Mouse (Mus musculus): ENCODE results near the gene Prune2. TPM values are rescaled to one million over a fixed set of nuclear protein-coding genes. Genes with fewer than 3 reads are reported as not detected.
A peak's percentile ranks its signal among the peaks of the same experiment; 100 is the strongest.

Prune2 gene
- polyA plus RNA-seq, 1 experiment: 61.8 TPM

- Histone ChIP-seq H3K4me3 (no peak overlapping the region), H3K27me3 (ENCODE audit: control insufficient read depth, insufficient read depth, insufficient read length) (no peaks in the 10 kb centered on the region), H3K4me2 (ENCODE audit: low read depth) (no peak overlapping the region), H3ac (ENCODE audit: control insufficient read depth, insufficient read length) (no peak overlapping the region), H3K36me3 (ENCODE audit: control insufficient read depth, insufficient read depth) (peaks cover 71% of the 10 kb centered on the region), H3K79me2 (ENCODE audit: control insufficient read depth, insufficient read depth) (no peaks in the 10 kb centered on the region)
- no peak for TF ChIP-seq TCF3 (IDR thresholded peaks at IDR 0.05; ENCODE audit: insufficient read length, low read depth)
- no peak for TF ChIP-seq MAX (IDR thresholded peaks at IDR 0.05; ENCODE audit: low read depth)
- TF ChIP-seq SRF (IDR thresholded peaks at IDR 0.05; ENCODE audit: control insufficient read depth, insufficient read length, low read depth): no peak
Observed at GRCm38 (mm10) chr19:17207141-17207540, 251.2 kb downstream of the Prune2 start.

GRCm38 (mm10) chr19:17210541-17210940 is 254.6 kb downstream of the Prune2 start:
- H3K4me3 ChIP-seq: no peak overlapping the region
- no peaks in the 10 kb centered on the region for H3K79me2 ChIP-seq (ENCODE audit: control insufficient read depth, insufficient read depth)
- H3K36me3 ChIP-seq (ENCODE audit: control insufficient read depth, insufficient read depth): peaks cover 42% of the 10 kb centered on the region
- no peaks in the 10 kb centered on the region for H3K27me3 ChIP-seq (ENCODE audit: control insufficient read depth, insufficient read depth, insufficient read length)
- TF ChIP-seq TCF3 (IDR thresholded peaks at IDR 0.05; ENCODE audit: insufficient read length, low read depth): no peak
- no peak for TF ChIP-seq MAX (IDR thresholded peaks at IDR 0.05; ENCODE audit: low read depth)
- no peak for TF ChIP-seq POLR2A (IDR thresholded peaks at IDR 0.05; ENCODE audit: insufficient read length, low read depth)
- TF ChIP-seq E2F4 (IDR thresholded peaks at IDR 0.05; ENCODE audit: insufficient read depth): no peak
- H3K4me2 ChIP-seq (ENCODE audit: low read depth): no peak overlapping the region
- no peak overlapping the region for H3ac ChIP-seq (ENCODE audit: control insufficient read depth, insufficient read length)

GRCm38 (mm10) chr19:17214896-17215520 is 259.1 kb downstream of the Prune2 start:
- no peak for TF ChIP-seq CEBPB (IDR thresholded peaks at IDR 0.05; ENCODE audit: insufficient read depth, poor library complexity, severe bottlenecking)
- TF ChIP-seq TCF12 (IDR thresholded peaks at IDR 0.05; ENCODE audit: insufficient read depth, poor library complexity, severe bottlenecking): no peak
- TF ChIP-seq USF1 (IDR thresholded peaks at IDR 0.05; ENCODE audit: low read depth): no peak
- no peak for TF ChIP-seq TCF3 (IDR thresholded peaks at IDR 0.05; ENCODE audit: insufficient read length, low read depth)
- no peak for TF ChIP-seq MYOG (IDR thresholded peaks at IDR 0.05; ENCODE audit: control insufficient read depth in 1 of 3, insufficient read depth in 1 of 3, insufficient read length in 2 of 3, low read depth in 2 of 3)
- no peak for TF ChIP-seq REST (IDR thresholded peaks at IDR 0.05; ENCODE audit: insufficient read depth, insufficient read length)
- no peak for TF ChIP-seq POLR2AphosphoS2 (IDR thresholded peaks at IDR 0.05; ENCODE audit: insufficient read length, low read depth)
- TF ChIP-seq E2F4 (IDR thresholded peaks at IDR 0.05; ENCODE audit: insufficient read depth): no peak
- no peak for TF ChIP-seq MAX (IDR thresholded peaks at IDR 0.05; ENCODE audit: low read depth)
- TF ChIP-seq SRF (IDR thresholded peaks at IDR 0.05; ENCODE audit: control insufficient read depth, insufficient read length, low read depth): no peak
- Histone ChIP-seq H3ac (ENCODE audit: control insufficient read depth, insufficient read length) (no peak overlapping the region), H3K27me3 (ENCODE audit: control insufficient read depth, insufficient read depth, insufficient read length) (no peaks in the 10 kb centered on the region), H3K79me2 (ENCODE audit: control insufficient read depth, insufficient read depth) (no peaks in the 10 kb centered on the region), H3K4me3 (no peak overlapping the region), H3K36me3 (ENCODE audit: control insufficient read depth, insufficient read depth) (peaks cover 20% of the 10 kb centered on the region), H3K4me2 (ENCODE audit: low read depth) (no peak overlapping the region)

GRCm38 (mm10) chr19:17218195-17218594 is 262.3 kb downstream of the Prune2 start:
- peaks cover 8% of the 10 kb centered on the region for H3K36me3 ChIP-seq (ENCODE audit: control insufficient read depth, insufficient read depth)
- TF ChIP-seq POLR2AphosphoS2 (IDR thresholded peaks at IDR 0.05; ENCODE audit: insufficient read length, low read depth): no peak
- no peaks in the 10 kb centered on the region for H3K27me3 ChIP-seq (ENCODE audit: control insufficient read depth, insufficient read depth, insufficient read length)
- H3K4me2 ChIP-seq (ENCODE audit: low read depth): no peak overlapping the region
- no peaks in the 10 kb centered on the region for H3K79me2 ChIP-seq (ENCODE audit: control insufficient read depth, insufficient read depth)
- H3K4me3 ChIP-seq: no peak overlapping the region
- no peak overlapping the region for H3ac ChIP-seq (ENCODE audit: control insufficient read depth, insufficient read length)

GRCm38 (mm10) chr19:17223801-17224200 is 267.9 kb downstream of the Prune2 start:
- H3K4me2 ChIP-seq (ENCODE audit: low read depth): no peak overlapping the region
- no peak overlapping the region for H3K4me3 ChIP-seq
- no peak overlapping the region for H3ac ChIP-seq (ENCODE audit: control insufficient read depth, insufficient read length)
- peaks cover 5% of the 10 kb centered on the region for H3K36me3 ChIP-seq (ENCODE audit: control insufficient read depth, insufficient read depth)
- H3K27me3 ChIP-seq (ENCODE audit: control insufficient read depth, insufficient read depth, insufficient read length): no peaks in the 10 kb centered on the region
- no peak for TF ChIP-seq TCF3 (IDR thresholded peaks at IDR 0.05; ENCODE audit: insufficient read length, low read depth)
- no peaks in the 10 kb centered on the region for H3K79me2 ChIP-seq (ENCODE audit: control insufficient read depth, insufficient read depth)

GRCm38 (mm10) chr19:17225570-17226083 is 269.7 kb downstream of the Prune2 start:
- H3K36me3 ChIP-seq (ENCODE audit: control insufficient read depth, insufficient read depth): peaks cover 5% of the 10 kb centered on the region
- H3K27me3 ChIP-seq (ENCODE audit: control insufficient read depth, insufficient read depth, insufficient read length): no peaks in the 10 kb centered on the region
- no peak overlapping the region for H3ac ChIP-seq (ENCODE audit: control insufficient read depth, insufficient read length)
- H3K79me2 ChIP-seq (ENCODE audit: control insufficient read depth, insufficient read depth): no peaks in the 10 kb centered on the region
- no peak overlapping the region for H3K4me3 ChIP-seq
- TF ChIP-seq POLR2AphosphoS2 (IDR thresholded peaks at IDR 0.05; ENCODE audit: insufficient read length, low read depth) (peak; percentile 74), CEBPB (IDR thresholded peaks at IDR 0.05; ENCODE audit: insufficient read depth, poor library complexity, severe bottlenecking) (no peak), POLR2A (IDR thresholded peaks at IDR 0.05; ENCODE audit: insufficient read length, low read depth) (no peak)
- H3K4me2 ChIP-seq (ENCODE audit: low read depth): no peak overlapping the region

Measured in myocyte (in vitro differentiated cells).